Mouse (Mus musculus) CD4-positive naive resting alpha-beta T cell, adult 76 days (primary cell): ENCODE measurements around the gene Nrn1l. TPM values are rescaled to one million over a fixed set of nuclear protein-coding genes. Genes with fewer than 3 reads are reported as not detected.

ENCODE experiments used
- total RNA-seq: library from RNA; stranded (reverse); gene quantifications from one replicate; pipeline ENCODE4 v1.2.4, GENCODE M21; 2023

The Nrn1l gene
- total RNA-seq = 1.1 TPM

GRCm38 (mm10) chr8:105893339-105893738 lies at the start of gene Nrn1l:
Nrn1l (plus strand) TSS chr8:105893567.

GRCm38 (mm10) chr8:105853178-105853577 lies 40.2 kb upstream of the Nrn1l start, which contains the start of gene Cenpt:
Cenpt (minus strand) TSS chr8:105853278.

DNA sequence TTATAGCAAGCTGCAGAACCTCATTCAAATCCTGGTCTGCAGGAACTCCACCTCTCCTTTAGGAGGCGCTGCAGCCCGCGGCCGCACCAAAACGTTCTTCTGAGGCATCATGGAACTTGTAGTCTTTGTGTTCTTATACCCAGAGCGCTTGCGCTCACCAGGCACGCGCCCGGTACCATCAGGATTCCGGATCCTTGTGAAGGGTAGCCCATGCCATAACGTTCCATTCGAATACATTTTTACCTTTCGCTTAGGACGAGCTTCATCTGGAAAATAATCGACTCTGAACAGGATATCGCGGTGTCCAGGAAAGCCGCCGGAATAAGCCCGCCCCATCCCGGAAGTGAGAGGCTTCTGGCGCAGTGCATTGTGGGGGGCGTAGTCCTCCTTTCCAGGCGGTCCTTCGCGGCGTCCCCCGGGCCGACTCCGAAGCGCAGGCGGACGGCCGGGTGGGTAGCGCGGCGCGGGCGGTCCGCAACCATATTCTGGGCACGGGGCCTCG lies 38.6 kb upstream of the Nrn1l start, which contains the start of gene Thap11:
TSS of gene Thap11 (plus strand) at position 418 of the 502 bp plus-strand sequence.

DNA sequence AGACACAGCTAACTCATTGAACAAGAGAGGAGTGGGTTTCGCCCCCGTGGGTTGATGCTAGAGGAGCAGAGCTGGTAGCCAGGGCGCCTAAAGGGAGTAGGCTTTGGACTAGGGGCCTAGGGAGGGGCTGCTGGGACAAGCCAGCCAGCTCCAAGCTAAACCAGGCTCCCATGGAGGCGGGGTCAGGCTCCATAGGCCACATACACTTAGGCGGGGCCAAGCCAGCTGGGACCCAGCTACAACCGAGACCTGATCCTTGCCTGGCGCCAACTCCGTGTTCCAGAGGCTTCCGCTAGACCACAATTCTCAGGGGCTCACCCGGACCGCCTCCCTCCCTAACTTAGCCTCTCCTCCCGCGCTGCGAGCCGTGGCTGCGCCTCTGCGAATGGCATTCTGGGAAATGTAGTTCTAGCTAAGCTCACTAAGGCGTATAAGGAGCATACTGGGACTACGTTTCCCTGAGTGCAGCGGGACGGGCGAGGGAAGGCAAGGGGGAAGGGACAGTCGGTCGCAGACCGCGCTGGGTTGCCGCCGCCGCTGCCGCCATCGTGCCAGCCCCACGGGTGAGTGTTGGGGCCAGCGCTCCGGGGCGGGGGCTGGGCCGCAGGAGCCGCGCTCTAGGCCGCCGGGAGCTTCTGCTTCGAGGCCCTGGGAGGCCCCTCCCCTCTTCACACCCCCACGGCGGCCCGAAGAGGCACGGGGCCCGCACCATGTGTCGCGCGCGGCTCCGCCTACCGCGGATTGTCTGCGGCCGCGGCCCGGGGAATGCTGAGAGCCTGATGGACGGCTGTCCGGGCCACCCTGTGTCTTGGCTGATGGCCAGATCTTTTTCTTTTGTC lies 33.0 kb upstream of the Nrn1l start, which contains the start of gene Nutf2:
TSS of gene Nutf2 (plus strand) at position 438 of the 839 bp plus-strand sequence.

GRCm38 (mm10) chr8:105880754-105881520 lies 12.4 kb upstream of the Nrn1l start, which contains the start of gene Edc4:
Edc4 (plus strand) TSS chr8:105880881.

GRCm38 (mm10) chr8:105900180-105900940 lies 7.0 kb downstream of the Nrn1l start, which contains the start of gene Pskh1:
Pskh1 (plus strand) TSS chr8:105900441.

GRCm38 (mm10) chr8:105933762-105934161 lies 40.4 kb downstream of the Nrn1l start, which contains the start of gene Ctrl:
Ctrl (minus strand) TSS chr8:105933862.

DNA sequence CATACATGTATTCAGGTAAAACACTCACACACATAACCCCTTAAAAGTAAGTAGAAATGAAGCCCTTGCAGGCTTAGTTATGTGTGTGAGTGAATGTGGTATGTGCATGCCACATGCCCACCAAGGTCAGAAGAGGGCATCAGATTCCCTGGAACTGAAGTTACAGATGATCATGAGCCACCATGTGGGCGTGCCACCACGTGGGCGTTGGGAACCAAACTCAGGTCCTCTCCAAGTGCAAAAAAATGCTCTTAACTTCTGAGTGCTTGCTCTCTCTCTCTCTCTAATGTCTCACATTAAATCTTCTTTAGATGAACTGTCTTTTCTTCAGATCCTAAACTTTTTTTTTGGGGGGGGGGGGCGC lies 44.9 kb downstream of the Nrn1l start, which contains the start of gene Psmb10:
TSS of gene Psmb10 (minus strand) at position 139 of the 364 bp plus-strand sequence.

GRCm38 (mm10) chr8:105943321-105943739 lies 50.0 kb downstream of the Nrn1l start, which contains the start of gene Lcat:
Lcat (minus strand) TSS chr8:105943382.

Other genes with a start within 250 kb of the Nrn1l start
- 141 TPM for gene Carmil2, start 207.3 kb upstream of the Nrn1l start, total RNA-seq
- gene Acd, start 192.5 kb upstream of the Nrn1l start, total RNA-seq = 53.3 TPM
- gene Pard6a, start 192.4 kb upstream of the Nrn1l start, total RNA-seq = 8.4 TPM
- not detected for gene 4933405L10Rik, start 185.9 kb upstream of the Nrn1l start, total RNA-seq
- 1.3 TPM for gene Enkd1, start 185.4 kb upstream of the Nrn1l start, total RNA-seq
- 2.9 TPM for gene Gfod2, start 134.9 kb upstream of the Nrn1l start, total RNA-seq
- 141 TPM for gene Ranbp10, start 66.2 kb upstream of the Nrn1l start, total RNA-seq
- gene Tsnaxip1, start 65.8 kb upstream of the Nrn1l start, total RNA-seq = not detected
- 30.7 TPM for gene Cenpt, start 40.3 kb upstream of the Nrn1l start, total RNA-seq
- gene Thap11, start 38.4 kb upstream of the Nrn1l start, total RNA-seq = 15.0 TPM
- gene Nutf2, start 33.0 kb upstream of the Nrn1l start, total RNA-seq = 23.4 TPM
- gene Edc4, start 12.7 kb upstream of the Nrn1l start, total RNA-seq = 92.0 TPM
- gene Pskh1, start 6.9 kb downstream of the Nrn1l start, total RNA-seq = 21.4 TPM
- 3.2 TPM for gene Ctrl, start 40.3 kb downstream of the Nrn1l start, total RNA-seq
- 123 TPM for gene Psmb10, start 44.9 kb downstream of the Nrn1l start, total RNA-seq
- not detected for gene Lcat, start 49.8 kb downstream of the Nrn1l start, total RNA-seq
- gene Slc12a4, start 72.5 kb downstream of the Nrn1l start, total RNA-seq = 11.3 TPM
- not detected for gene Dpep3, start 85.9 kb downstream of the Nrn1l start, total RNA-seq
- 11.4 TPM for gene Dus2, start 97.8 kb downstream of the Nrn1l start, total RNA-seq
- not detected for gene Dpep2nb, start 112.4 kb downstream of the Nrn1l start, total RNA-seq
- 5.6 TPM for gene Ddx28, start 118.3 kb downstream of the Nrn1l start, total RNA-seq
- 181 TPM for gene Nfatc3, start 165.3 kb downstream of the Nrn1l start, total RNA-seq
- gene Esrp2, start 243.4 kb downstream of the Nrn1l start, total RNA-seq = 4.0 TPM